Mouse (Mus musculus) myocyte (in vitro differentiated cells): ENCODE data around the gene Afmid. TPM values are rescaled to one million over a fixed set of nuclear protein-coding genes. Genes with fewer than 3 reads are reported as not detected.
A peak's percentile ranks its signal among the peaks of the same experiment; 100 is the strongest.

Experiments used
- H3K27me3 ChIP-seq: one replicate; pipeline ENCODE4 v1.6.1; 2011; ENCODE audit not compliant: control insufficient read depth, insufficient read depth, insufficient read length
- H3K36me3 ChIP-seq: one replicate; pipeline ENCODE4 v1.6.1; 2011; ENCODE audit not compliant: control insufficient read depth, insufficient read depth
- H3K4me2 ChIP-seq: one replicate; pipeline ENCODE4 v1.6.1; 2011; ENCODE audit warnings: low read depth, control low read depth
- H3K4me3 ChIP-seq: one replicate; pipeline ENCODE4 v1.5.1; 2011; ENCODE audit warnings: mild to moderate bottlenecking, control low read depth, moderate library complexity
- H3K79me2 ChIP-seq: one replicate; pipeline ENCODE4 v1.6.1; 2011; ENCODE audit not compliant: control insufficient read depth, insufficient read depth
- H3ac ChIP-seq: one replicate; pipeline ENCODE4 v1.6.1; 2011; ENCODE audit not compliant: control insufficient read depth, insufficient read length
- CEBPB ChIP-seq: IDR thresholded peaks from 2 replicates; pipeline ENCODE4 v1.6.1; 2011; ENCODE audit warnings: mild to moderate bottlenecking, moderate library complexity; ENCODE audit not compliant: poor library complexity, insufficient read depth, severe bottlenecking
- E2F4 ChIP-seq: IDR thresholded peaks from one replicate; pipeline ENCODE4 v1.6.1; 2011; ENCODE audit warnings: mild to moderate bottlenecking, control low read depth, moderate library complexity; ENCODE audit not compliant: insufficient read depth
- MAX ChIP-seq: IDR thresholded peaks from one replicate; pipeline ENCODE4 v1.6.1; 2011; ENCODE audit warnings: low read depth, mild to moderate bottlenecking, control low read depth
- MYOD1 ChIP-seq, 3 experiments: IDR thresholded peaks; one replicate each; pipeline ENCODE4 v1.6.1; 2011; ENCODE audit warnings: control low read depth in 2 of 3, low read depth in 2 of 3, mild to moderate bottlenecking in 2 of 3, moderate library complexity in 1 of 3; ENCODE audit not compliant: insufficient read length in 2 of 3, control insufficient read depth in 1 of 3
- MYOG ChIP-seq, 3 experiments: IDR thresholded peaks; one replicate each; pipeline ENCODE4 v1.6.1; 2011; ENCODE audit warnings: control low read depth in 2 of 3, low read depth in 2 of 3, mild to moderate bottlenecking in 2 of 3; ENCODE audit not compliant: insufficient read length in 2 of 3, control insufficient read depth in 1 of 3, insufficient read depth in 1 of 3
- POLR2A ChIP-seq: IDR thresholded peaks from one replicate; pipeline ENCODE4 v1.6.1; 2011; ENCODE audit warnings: low read depth, mild to moderate bottlenecking, control low read depth, moderate library complexity; ENCODE audit not compliant: insufficient read length
- POLR2AphosphoS2 ChIP-seq: IDR thresholded peaks from one replicate; pipeline ENCODE4 v1.6.1; 2011; ENCODE audit warnings: low read depth, control low read depth; ENCODE audit not compliant: insufficient read length
- REST ChIP-seq: IDR thresholded peaks from one replicate; pipeline ENCODE4 v1.6.1; 2011; ENCODE audit warnings: mild to moderate bottlenecking, control low read depth, moderate library complexity; ENCODE audit not compliant: insufficient read depth, insufficient read length
- SRF ChIP-seq: IDR thresholded peaks from one replicate; pipeline ENCODE4 v1.6.1; 2011; ENCODE audit warnings: low read depth; ENCODE audit not compliant: control insufficient read depth, insufficient read length
- TCF12 ChIP-seq: IDR thresholded peaks from one replicate; pipeline ENCODE4 v1.6.1; 2011; ENCODE audit warnings: mild to moderate bottlenecking, control low read depth; ENCODE audit not compliant: poor library complexity, insufficient read depth, severe bottlenecking
- TCF3 ChIP-seq: IDR thresholded peaks from one replicate; pipeline ENCODE4 v1.6.1; 2011; ENCODE audit warnings: low read depth, control low read depth; ENCODE audit not compliant: insufficient read length
- USF1 ChIP-seq: IDR thresholded peaks from one replicate; pipeline ENCODE4 v1.6.1; 2011; ENCODE audit warnings: low read depth, mild to moderate bottlenecking, control low read depth, moderate library complexity
- polyA plus RNA-seq: library from polyadenylated mRNA; unstranded; fragments of >200 nt; fragmentation: generic; extraction: Trizol; gene quantifications from one replicate; pipeline ENCODE4 v1.2.1, GENCODE M21; 2012; ENCODE audit warnings: missing spikeins

Afmid gene
- polyA plus RNA-seq, 1 experiment = 6.1 TPM

DNA sequence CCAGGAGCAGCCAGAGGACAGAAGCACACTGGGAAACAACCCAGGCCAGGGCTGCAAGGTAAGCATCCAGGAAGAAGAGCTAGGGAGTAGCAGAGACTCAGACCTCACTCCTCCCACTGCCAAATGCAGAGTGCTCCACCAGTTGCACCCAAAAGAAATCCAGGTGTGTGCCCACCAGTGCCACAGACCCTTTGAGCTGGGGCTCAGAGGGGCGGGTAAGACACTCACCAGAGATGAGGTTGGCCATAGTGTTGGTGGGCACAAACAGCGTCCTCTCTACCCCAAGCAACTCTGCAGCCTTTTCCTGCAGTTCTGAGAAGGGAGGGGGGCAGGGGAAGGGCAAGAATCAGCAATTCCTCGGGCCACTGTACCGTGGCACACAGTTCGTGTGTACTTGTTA lies 45.7 kb downstream of the Afmid start:
- Histone ChIP-seq H3K4me2 (no peak overlapping the region), H3K36me3 (no peaks in the 10 kb centered on the region)

GRCm38 (mm10) chr11:117871911-117872584 lies 46.3 kb downstream of the Afmid start:
- Histone ChIP-seq H3K4me3 (peak overlapping the region; percentile 25), H3K27me3 (no peaks in the 10 kb centered on the region), H3K79me2 (no peaks in the 10 kb centered on the region), H3K36me3 (no peaks in the 10 kb centered on the region), H3K4me2 (peak overlapping the region; percentile 18), H3ac (no peak overlapping the region)
- TF ChIP-seq USF1 (no peak), SRF (no peak), POLR2A (no peak), REST (no peak), POLR2AphosphoS2 (no peak), TCF12 (no peak), MYOG (IDR thresholded peaks at IDR 0.05; ENCODE audit: control insufficient read depth in 1 of 3, insufficient read depth in 1 of 3, insufficient read length in 2 of 3, low read depth in 2 of 3) (peak in 1 of 3 experiments; percentile 57)

More for the DNA sequence above, 45.7 kb downstream of the Afmid start:
- TF ChIP-seq TCF3 = no peak
- TF ChIP-seq MYOD1 (IDR thresholded peaks at IDR 0.05; ENCODE audit: control insufficient read depth in 1 of 3, insufficient read length in 2 of 3, low read depth in 2 of 3) = no peak
- TF ChIP-seq CEBPB = no peak
- no peak for TF ChIP-seq E2F4
- no peak for TF ChIP-seq POLR2A
- no peak for TF ChIP-seq POLR2AphosphoS2
- no peak for TF ChIP-seq MYOG (IDR thresholded peaks at IDR 0.05; ENCODE audit: control insufficient read depth in 1 of 3, insufficient read depth in 1 of 3, insufficient read length in 2 of 3, low read depth in 2 of 3)
- no peak overlapping the region for H3K4me3 ChIP-seq
- no peaks in the 10 kb centered on the region for H3K79me2 ChIP-seq
- H3ac ChIP-seq = no peak overlapping the region
- H3K27me3 ChIP-seq = no peaks in the 10 kb centered on the region

GRCm38 (mm10) chr11:117872861-117873608 lies 47.3 kb downstream of the Afmid start, which contains the start of gene Tha1:
Gene Tha1, minus strand, starts transcription at chr11:117873481.
- Histone ChIP-seq H3K36me3 (no peaks in the 10 kb centered on the region), H3ac (peak within 1 kb of the TSS; percentile 14), H3K79me2 (no peaks in the 10 kb centered on the region), H3K4me3 (peak within 1 kb of the TSS; percentile 25), H3K27me3 (no peaks in the 10 kb centered on the region), H3K4me2 (peak within 1 kb of the TSS; percentile 94)
- peak; percentile 78 for TF ChIP-seq POLR2A
- TF ChIP-seq USF1 = no peak
- TF ChIP-seq CEBPB = no peak
- no peak for TF ChIP-seq MYOD1 (IDR thresholded peaks at IDR 0.05; ENCODE audit: control insufficient read depth in 1 of 3, insufficient read length in 2 of 3, low read depth in 2 of 3)
- peak in 1 of 3 experiments; percentile 5 for TF ChIP-seq MYOG (IDR thresholded peaks at IDR 0.05; ENCODE audit: control insufficient read depth in 1 of 3, insufficient read depth in 1 of 3, insufficient read length in 2 of 3, low read depth in 2 of 3)
- peak; percentile 69 for TF ChIP-seq POLR2AphosphoS2
- no peak for TF ChIP-seq MAX
- peak; percentile 91 for TF ChIP-seq REST
- no peak for TF ChIP-seq TCF3
- TF ChIP-seq SRF = peak; percentile 28
- TF ChIP-seq E2F4 = no peak
- TF ChIP-seq TCF12 = no peak

GRCm38 (mm10) chr11:117874419-117874818 lies 48.7 kb downstream of the Afmid start:
- Histone ChIP-seq H3K4me2 (no peak overlapping the region), H3K4me3 (no peak overlapping the region), H3K27me3 (no peaks in the 10 kb centered on the region), H3K36me3 (no peaks in the 10 kb centered on the region), H3K79me2 (no peaks in the 10 kb centered on the region), H3ac (no peak overlapping the region)
- TF ChIP-seq POLR2AphosphoS2 = no peak
- TF ChIP-seq POLR2A = no peak
- TF ChIP-seq USF1 = no peak
- TF ChIP-seq MYOG (IDR thresholded peaks at IDR 0.05; ENCODE audit: control insufficient read depth in 1 of 3, insufficient read depth in 1 of 3, insufficient read length in 2 of 3, low read depth in 2 of 3) = no peak
- no peak for TF ChIP-seq E2F4
- no peak for TF ChIP-seq MAX
- no peak for TF ChIP-seq SRF
- TF ChIP-seq CEBPB = no peak
- no peak for TF ChIP-seq TCF3
- no peak for TF ChIP-seq MYOD1 (IDR thresholded peaks at IDR 0.05; ENCODE audit: control insufficient read depth in 1 of 3, insufficient read length in 2 of 3, low read depth in 2 of 3)
- TF ChIP-seq REST = no peak
- no peak for TF ChIP-seq TCF12
